Comparison of ENCODE assay signal across 24 mouse cellular contexts in the genomic region with DNA sequence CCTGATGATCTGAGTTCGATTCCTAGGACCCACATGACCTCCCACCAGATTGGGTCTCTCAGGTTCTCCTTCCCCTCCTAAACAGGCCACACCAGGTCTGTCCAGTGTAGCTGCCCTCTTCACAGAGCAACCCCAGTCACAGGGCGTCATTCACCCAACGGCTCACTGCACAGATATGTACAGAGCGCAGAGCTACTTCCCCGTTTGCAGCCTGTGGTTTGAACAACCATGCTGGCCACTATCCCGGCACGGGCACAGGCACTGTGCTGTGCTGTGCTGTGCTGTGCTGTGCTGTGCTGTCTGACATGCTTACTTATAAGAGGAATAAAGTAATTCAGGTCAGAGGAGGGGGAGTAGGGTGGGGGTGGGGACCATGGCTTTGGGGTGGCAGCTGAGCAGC. TPM values are rescaled to one million over a fixed set of nuclear protein-coding genes. Genes with fewer than 3 reads are reported as not detected.
DNase-seq lines count a peak whose midpoint lies in the region; ATAC-seq lines count a peak whose summit lies in the region.
"Had no signal": no experiment of that assay in that cellular context is flagged by ENCODE, and none has a peak within 500 bp of the region (broad histone marks: within the 10 kb centered on the region; RNA-seq: fewer than 3 reads in every experiment).

No protein-coding gene starts in this region.

- 81% methylated on average over 7 of the region's 7 CpGs for WGBS in midbrain, embryonic 13.5 days

- no peaks in the 10 kb centered on the region for H3K9me3 ChIP-seq in midbrain, embryonic 13.5 days
- H3K9me3 ChIP-seq: heart, embryonic 15.5 days; intestine, embryonic 15.5 days; stomach, embryonic 15.5 days had no signal

- no peak overlapping the region for H3K9ac ChIP-seq in midbrain, embryonic 13.5 days (replicated peaks)
- H3K9ac ChIP-seq: heart, embryonic 15.5 days; intestine, embryonic 15.5 days; stomach, embryonic 15.5 days had no signal

- H3K4me2 ChIP-seq in midbrain, embryonic 13.5 days (replicated peaks), result no peak overlapping the region
- H3K4me2 ChIP-seq: heart, embryonic 15.5 days; intestine, embryonic 15.5 days; midbrain, embryonic 11.5 days; stomach, embryonic 15.5 days had no signal

- intact Hi-C loops in gastrocnemius, postnatal 36 days (cut with DNase I), result no loop called here

- H3K4me1 ChIP-seq in midbrain, embryonic 13.5 days (replicated peaks), result peaks cover 17% of the 10 kb centered on the region; the same call in 1 of the 2 replicates

- H3K27me3 ChIP-seq in midbrain, embryonic 13.5 days, result no peaks in the 10 kb centered on the region
- H3K27me3 ChIP-seq: intestine, embryonic 15.5 days; stomach, embryonic 15.5 days had no signal

- peak; percentile 79 for ATAC-seq in granulocyte monocyte progenitor cell, adult 5-6 weeks (replicated peaks; ENCODE audit: poor library complexity, severe bottlenecking)
- ATAC-seq in neutrophil, adult 5-6 weeks (ENCODE audit: extremely low read depth, insufficient number of reproducible peaks, low FRiP score, poor library complexity, severe bottlenecking), result peak; percentile 59
- no peak for ATAC-seq in midbrain, embryonic 13.5 days
- ATAC-seq: CD4-positive, CD25-positive, alpha-beta regulatory T cell, adult 4 months; hindbrain, embryonic 16.5 days; intestine, embryonic 15.5 days; lung, postnatal 0 days had no signal

- no peak overlapping the region for H3K4me3 ChIP-seq in midbrain, embryonic 13.5 days (replicated peaks)
- H3K4me3 ChIP-seq: heart, embryonic 15.5 days; intestine, embryonic 15.5 days; left cerebral cortex, adult 2 months; stomach, embryonic 15.5 days had no signal

- no peaks in the 10 kb centered on the region for H3K36me3 ChIP-seq in midbrain, embryonic 13.5 days
- H3K36me3 ChIP-seq: heart, embryonic 15.5 days; intestine, embryonic 15.5 days; stomach, embryonic 15.5 days had no signal

- peak; percentile 10 for DNase-seq in A20 (ENCODE audit: low read depth, low spot score)
- peak; percentile 21 for DNase-seq in MEL-GATA-1-ER (ENCODE audit: extremely low read depth, low read depth)
- no peak for DNase-seq in cerebellum, postnatal 10 days
- DNase-seq in gastrocnemius, postnatal 36 days, result no peak
- DNase-seq: adrenal gland, postnatal 25 days; cerebellum, adult 9-10 months; heart, postnatal 4 days; kidney, adult 9 months; kidney, postnatal 25 days; right cerebral cortex, postnatal 25 days; thymus, adult 2 months; thymus, postnatal 4 days had no signal

- no peak overlapping the region for H3K27ac ChIP-seq in midbrain, embryonic 13.5 days
- H3K27ac ChIP-seq: heart, embryonic 15.5 days; intestine, embryonic 15.5 days; left cerebral cortex, adult 2 months; macrophage; stomach, embryonic 15.5 days had no signal

RNA-seq across cellular contexts. Expression of a gene that starts 24.2 kb away (rescaled TPM):
- total RNA-seq in granulocyte monocyte progenitor cell, adult 5-6 weeks (2014; fragmentation: Nextera tagmentation), result not detected in 2 replicates
- total RNA-seq in granulocyte monocyte progenitor cell, adult 5-6 weeks (2017), result 0.73 and 1.7 TPM in 2 replicates
- total RNA-seq in neutrophil, adult 5-6 weeks (2017), result 10.6 and 11.5 TPM in 2 replicates
- polyA plus RNA-seq in midbrain, embryonic 13.5 days (2015; fragmentation: Nextera tagmentation; extraction: Ambion mirVana), result 1.9 and 2.1 TPM in 2 replicates
- 10 to 100 TPM in 1 of 2 experiments, 1 to 10 TPM in 1; 8.1 to 12.3 TPM for total RNA-seq in gastrocnemius, postnatal 36 days (2021)

Comparison
In these comparisons a context has a peak if more than half of its experiments do, and no peak if none do; other contexts are left out.
1. DNase-seq: peak in A20 (single experiment) and MEL-GATA-1-ER (single experiment); none in cerebellum, postnatal 10 days (0 of 2) and gastrocnemius, postnatal 36 days (0 of 2).